Mouse (Mus musculus): Measurements from ENCODE around the gene Gm8914.

Gm8914 gene

DNA sequence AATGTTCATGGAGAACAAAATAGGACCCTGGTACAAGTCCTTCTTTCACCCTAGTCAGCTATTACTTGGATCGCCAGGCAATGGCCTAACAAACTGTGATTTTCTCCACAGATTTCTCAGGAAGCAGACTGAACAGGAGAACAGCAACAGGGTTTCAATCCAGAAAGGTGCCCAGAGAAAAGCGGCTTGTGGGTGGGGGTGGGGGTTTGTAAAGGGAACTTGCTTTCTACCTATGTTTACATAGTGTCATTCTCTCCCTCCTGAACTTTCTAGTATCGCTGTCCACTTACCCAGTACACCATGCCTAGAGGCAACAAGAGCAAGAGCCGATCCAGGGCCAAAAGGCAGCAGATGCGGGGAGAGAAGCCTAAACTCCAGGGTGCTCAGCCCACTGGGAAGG is at the start of gene Gm8914:
TSS of gene Gm8914 (plus strand) at position 301 of the 400 bp plus-strand sequence.
- in situ Hi-C loops (cut with MseI, MboI), result loop anchor here in 1 of 2 experiments (10.0 kb wide), 1 partner anchor 45 kb away; no protein-coding TSS in a partner anchor
